Mouse (Mus musculus) midbrain, embryonic 12.5 days (tissue): ENCODE data around the gene Tent4a. TPM values are rescaled to one million over a fixed set of nuclear protein-coding genes. Genes with fewer than 3 reads are reported as not detected.

ENCODE experiments used
- ATAC-seq: fragments of 200-750 bp; cut with Nextera tagmentation; 2 replicates; pipeline ENCODE4 v1.8.0; 2017; ENCODE audit warnings: low read depth, moderate TSS enrichment, moderate library complexity; ENCODE audit not compliant: low FRiP score
- H3K27ac ChIP-seq: fragments of 300-500 bp; sonication (generic); replicated peaks from 2 replicates; pipeline ENCODE4 v1.5.1; 2016; ENCODE audit warnings: mild to moderate bottlenecking
- H3K27me3 ChIP-seq: fragments of 300-500 bp; sonication (generic); 2 replicates; pipeline ENCODE4 v1.6.1; 2016; ENCODE audit warnings: mild to moderate bottlenecking
- H3K36me3 ChIP-seq: fragments of 300-500 bp; sonication (generic); 2 replicates; pipeline ENCODE4 v1.6.1; 2016
- H3K4me1 ChIP-seq: fragments of 300-500 bp; sonication (generic); 2 replicates; pipeline ENCODE4 v1.6.1; 2016
- H3K4me2 ChIP-seq: fragments of 300-500 bp; sonication (generic); replicated peaks from 2 replicates; pipeline ENCODE4 v1.6.1; 2016; ENCODE audit warnings: mild to moderate bottlenecking, moderate library complexity
- H3K4me3 ChIP-seq: fragments of 300-500 bp; sonication (generic); 2 replicates; pipeline ENCODE4 v1.5.1; 2016; ENCODE audit warnings: mild to moderate bottlenecking
- H3K9ac ChIP-seq: fragments of 300-500 bp; sonication (generic); replicated peaks from 2 replicates; pipeline ENCODE4 v1.6.1; 2016; ENCODE audit warnings: mild to moderate bottlenecking, moderate library complexity
- H3K9me3 ChIP-seq: fragments of 300-500 bp; sonication (generic); 2 replicates; pipeline ENCODE4 v1.6.1; 2016; ENCODE audit warnings: mild to moderate bottlenecking
- WGBS: fragments of 180-500 bp; shearing (Covaris S2); methylation state at CpG from one replicate; pipeline ENCODE4 v1.1.7; 2016; 5-methylcytosine and 5-hydroxymethylcytosine counted together
- polyA plus RNA-seq: library from polyadenylated mRNA; unstranded; fragments of >200 nt; fragmentation: Nextera tagmentation; extraction: Ambion mirVana; gene quantifications from 2 replicates; pipeline ENCODE4 v1.2.1, GENCODE M21; 2016

Gene Tent4a
- polyA plus RNA-seq, 1 experiment from 2014 or later: 6.7 TPM

DNA sequence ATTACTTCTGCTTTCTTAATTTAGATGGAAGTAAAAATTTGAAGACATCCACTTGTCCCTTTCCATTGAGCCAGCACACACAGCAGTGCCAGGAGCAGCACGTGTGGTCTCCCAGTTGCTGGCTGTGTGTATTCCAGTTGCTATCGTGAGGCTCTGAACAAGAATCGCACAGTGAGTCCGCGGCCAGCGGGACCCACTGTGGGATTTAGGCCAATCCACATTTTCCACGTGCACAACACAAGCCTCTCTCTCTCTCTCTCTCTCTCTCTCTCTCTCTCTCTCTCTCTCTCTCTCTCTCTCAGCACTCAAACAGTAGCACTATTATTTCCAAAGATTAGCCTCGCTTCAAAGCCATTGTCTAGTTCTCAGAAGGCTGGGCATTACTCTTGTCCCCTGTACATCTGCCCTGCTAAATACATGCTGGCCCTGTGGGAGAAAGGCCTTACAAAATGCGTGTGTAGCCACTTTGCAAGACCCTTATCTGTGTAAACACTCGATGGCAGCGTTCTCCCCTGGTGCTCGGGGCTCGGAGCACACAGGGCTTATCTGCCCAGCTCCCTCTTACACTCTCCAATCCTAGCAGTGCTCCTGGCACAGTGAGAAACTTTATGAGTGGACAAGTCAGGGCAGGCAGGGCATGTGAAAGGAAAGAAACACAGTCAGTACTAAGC is 25.0 kb upstream of the Tent4a start:
- Histone ChIP-seq H3K4me3 (no peak overlapping the region), H3K27ac (peak overlapping the region; percentile 71), H3K27me3 (no peaks in the 10 kb centered on the region), H3K9me3 (no peaks in the 10 kb centered on the region), H3K9ac (no peak overlapping the region), H3K36me3 (no peaks in the 10 kb centered on the region), H3K4me1 (peaks cover 11% of the 10 kb centered on the region), H3K4me2 (peak overlapping the region; percentile 5; the same call in 1 of the 2 replicates)
- WGBS: 31% methylated on average over 13 of the region's 13 CpGs
- ATAC-seq: peak; percentile 80

DNA sequence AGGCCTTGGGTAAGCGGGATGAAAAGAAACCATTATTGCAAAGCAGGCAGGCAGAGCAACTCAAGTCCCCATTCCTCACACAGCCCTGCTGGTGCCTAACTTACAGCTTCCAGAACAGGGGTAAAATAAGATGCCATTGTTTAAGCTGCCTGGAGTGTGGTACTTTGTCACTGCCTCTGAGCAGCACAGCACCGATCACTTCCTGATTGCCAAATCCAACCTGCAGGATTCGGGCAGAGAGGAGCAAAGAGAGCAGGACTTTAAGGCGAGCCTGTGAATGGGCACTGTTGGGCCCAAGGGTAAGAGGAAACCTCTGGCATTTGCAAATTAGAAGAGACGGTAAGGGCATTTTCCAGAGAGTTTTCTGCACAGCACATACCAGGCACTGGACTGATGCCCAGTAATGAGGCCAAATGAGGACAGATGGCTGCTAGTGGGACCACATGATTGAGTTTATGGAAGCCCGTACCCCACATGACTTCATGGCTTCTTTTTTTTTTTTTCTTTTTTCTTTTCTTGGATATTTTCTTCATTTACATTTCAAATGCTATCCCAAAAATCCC is 23.8 kb upstream of the Tent4a start:
- peaks cover 11% of the 10 kb centered on the region for H3K4me1 ChIP-seq
- H3K9me3 ChIP-seq: no peaks in the 10 kb centered on the region
- no peak overlapping the region for H3K4me2 ChIP-seq
- no peaks in the 10 kb centered on the region for H3K27me3 ChIP-seq
- no peak overlapping the region for H3K27ac ChIP-seq
- WGBS: 84% methylated on average over 6 of the region's 6 CpGs
- no peaks in the 10 kb centered on the region for H3K36me3 ChIP-seq
- no peak overlapping the region for H3K9ac ChIP-seq
- ATAC-seq: no peak
- H3K4me3 ChIP-seq: no peak overlapping the region

DNA sequence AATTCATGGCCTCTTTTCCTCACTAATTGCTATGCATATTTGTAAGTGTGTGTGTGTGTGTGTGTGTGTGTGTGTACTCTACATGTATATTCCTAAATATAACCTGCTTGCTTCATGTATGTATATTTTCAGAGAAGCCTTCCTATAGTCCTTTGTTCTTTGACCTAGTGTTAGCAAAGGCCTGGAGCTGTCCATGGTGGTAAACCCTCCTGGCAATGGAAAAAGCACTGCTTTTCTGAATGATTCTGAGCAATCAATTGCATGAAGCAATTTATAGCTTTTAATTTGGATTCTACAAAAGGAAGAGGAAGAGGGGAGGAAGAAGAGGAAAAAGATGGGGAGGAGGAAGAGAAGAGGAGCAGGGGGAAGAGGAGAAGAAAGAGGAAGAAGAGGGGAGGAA is 22.3 kb upstream of the Tent4a start:
- Histone ChIP-seq H3K27ac (no peak overlapping the region), H3K9ac (no peak overlapping the region), H3K36me3 (no peaks in the 10 kb centered on the region), H3K4me3 (no peak overlapping the region), H3K4me1 (peaks cover 11% of the 10 kb centered on the region), H3K4me2 (no peak overlapping the region), H3K27me3 (no peaks in the 10 kb centered on the region), H3K9me3 (no peaks in the 10 kb centered on the region)
- ATAC-seq: no peak

DNA sequence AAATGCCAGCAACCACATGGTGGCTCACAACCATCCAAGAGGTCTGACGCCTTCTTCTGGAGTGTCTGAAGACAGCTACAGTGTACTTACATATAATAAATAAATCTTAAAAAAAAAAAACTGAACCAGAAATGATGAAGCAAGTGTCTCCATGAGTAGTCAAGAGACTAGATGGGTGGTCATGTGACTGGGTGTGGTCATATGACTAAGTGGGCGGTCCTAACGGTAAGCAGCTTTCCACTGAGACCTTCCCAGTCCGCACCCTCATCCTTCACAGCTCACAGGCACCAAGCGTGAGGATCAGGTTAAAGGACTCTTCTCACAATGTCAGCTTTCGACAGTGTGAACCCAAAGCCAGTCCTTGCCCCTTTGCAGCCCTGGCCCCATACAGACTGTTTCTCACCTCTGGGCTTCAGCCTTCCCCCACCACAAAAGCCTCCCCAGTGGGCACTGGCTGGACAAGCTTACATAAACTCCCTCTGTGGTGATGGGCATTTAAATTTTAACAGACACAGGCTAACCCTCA is 21.6 kb upstream of the Tent4a start:
- 86% methylated on average over 6 of the region's 6 CpGs for WGBS
- no peak overlapping the region for H3K9ac ChIP-seq
- ATAC-seq: no peak
- no peaks in the 10 kb centered on the region for H3K36me3 ChIP-seq
- no peak overlapping the region for H3K27ac ChIP-seq
- peaks cover 11% of the 10 kb centered on the region for H3K4me1 ChIP-seq
- no peak overlapping the region for H3K4me3 ChIP-seq
- H3K27me3 ChIP-seq: no peaks in the 10 kb centered on the region
- no peak overlapping the region for H3K4me2 ChIP-seq
- no peaks in the 10 kb centered on the region for H3K9me3 ChIP-seq

DNA sequence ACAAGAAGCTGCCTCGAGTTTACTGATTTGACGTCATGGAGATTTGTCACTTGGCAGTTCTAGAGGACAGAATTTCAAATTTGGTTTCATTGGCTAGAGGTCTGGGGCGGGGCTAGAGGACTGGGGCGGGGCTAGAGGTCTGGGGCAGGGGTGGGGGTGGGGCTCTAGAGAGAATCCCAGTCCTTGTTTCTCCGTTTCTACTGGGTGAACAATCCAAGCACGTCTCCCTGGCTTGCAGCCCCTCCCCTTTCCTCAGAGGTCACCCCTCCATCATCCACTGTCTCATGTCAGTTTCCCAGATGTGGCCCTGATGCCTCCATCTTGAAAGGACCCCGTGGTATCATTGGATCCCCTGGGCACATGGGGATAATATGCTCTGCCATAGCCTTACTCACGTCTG is 20.6 kb upstream of the Tent4a start:
- WGBS: 26% methylated on average over 8 of the region's 8 CpGs
- Histone ChIP-seq H3K9ac (no peak overlapping the region), H3K4me3 (no peak overlapping the region), H3K36me3 (no peaks in the 10 kb centered on the region), H3K9me3 (no peaks in the 10 kb centered on the region), H3K4me2 (no peak overlapping the region), H3K4me1 (peaks cover 10% of the 10 kb centered on the region), H3K27ac (no peak overlapping the region), H3K27me3 (no peaks in the 10 kb centered on the region)
- no peak for ATAC-seq

- H3K36me3 ChIP-seq: no peaks in the 10 kb centered on the region
- no peak overlapping the region for H3K4me2 ChIP-seq
- H3K4me1 ChIP-seq: peaks cover 3% of the 10 kb centered on the region
- no peak for ATAC-seq
- H3K27ac ChIP-seq: no peak overlapping the region
- H3K4me3 ChIP-seq: no peak overlapping the region
- WGBS: 79% methylated on average over 9 of the region's 9 CpGs
- no peak overlapping the region for H3K9ac ChIP-seq
- no peaks in the 10 kb centered on the region for H3K9me3 ChIP-seq
- H3K27me3 ChIP-seq: no peaks in the 10 kb centered on the region
Measured at GRCm38 (mm10) chr13:69554255-69554654, 19.8 kb upstream of the Tent4a start.

DNA sequence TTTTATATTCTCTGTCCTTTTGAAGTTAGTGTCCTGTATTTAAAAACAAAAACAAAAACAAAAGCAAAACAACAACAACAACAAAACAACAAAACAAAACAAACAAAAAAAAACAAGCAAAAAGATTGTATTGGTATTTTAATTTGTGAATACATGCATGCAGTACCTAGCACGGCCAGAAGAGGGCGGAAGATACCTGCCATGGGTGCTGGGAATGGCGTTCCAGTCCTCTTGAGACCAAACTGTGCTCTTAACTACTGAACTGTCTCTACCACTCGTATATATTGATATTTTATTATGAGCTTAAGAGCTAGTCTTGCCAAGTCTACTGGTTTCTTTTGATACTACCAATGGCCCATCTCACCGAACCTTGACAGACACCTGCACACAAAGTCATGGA is 18.6 kb upstream of the Tent4a start:
- Histone ChIP-seq H3K27me3 (no peaks in the 10 kb centered on the region), H3K4me2 (no peak overlapping the region), H3K4me3 (no peak overlapping the region), H3K36me3 (no peaks in the 10 kb centered on the region), H3K9ac (no peak overlapping the region), H3K4me1 (no peaks in the 10 kb centered on the region), H3K27ac (no peak overlapping the region), H3K9me3 (no peaks in the 10 kb centered on the region)
- 24% methylated on average over 5 of the region's 5 CpGs for whole genome bisulfite sequencing
- ATAC-seq: no peak

DNA sequence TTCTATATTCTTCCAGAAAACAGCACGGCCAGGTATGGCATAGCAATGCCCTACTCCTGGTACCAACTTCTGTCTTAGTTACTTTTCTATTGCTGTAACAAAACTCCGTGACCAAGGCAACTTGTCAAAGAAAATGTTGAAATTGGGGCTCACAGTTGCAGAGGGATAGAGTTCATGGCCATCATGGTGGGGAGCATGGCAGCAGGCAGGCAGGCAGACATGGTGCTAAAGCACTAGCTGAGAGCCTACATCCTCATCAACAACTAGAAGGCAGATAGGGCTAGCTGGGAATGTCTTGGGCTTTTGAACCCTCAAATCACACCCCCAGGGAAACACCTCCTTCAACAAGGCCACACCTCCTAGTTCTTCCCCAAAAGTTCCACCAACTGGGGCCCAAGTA is 16.4 kb upstream of the Tent4a start:
- ATAC-seq: no peak
- Histone ChIP-seq H3K4me2 (no peak overlapping the region), H3K9me3 (no peaks in the 10 kb centered on the region), H3K9ac (no peak overlapping the region), H3K36me3 (no peaks in the 10 kb centered on the region), H3K4me3 (no peak overlapping the region), H3K27me3 (no peaks in the 10 kb centered on the region), H3K4me1 (no peaks in the 10 kb centered on the region), H3K27ac (no peak overlapping the region)
- WGBS: 86% methylated on average over 2 of the region's 2 CpGs

- Histone ChIP-seq H3K4me3 (no peak overlapping the region), H3K9me3 (no peaks in the 10 kb centered on the region)
- WGBS: 53% methylated on average over 8 of the region's 8 CpGs
Measured at GRCm38 (mm10) chr13:69549980-69550379, 15.6 kb upstream of the Tent4a start.

DNA sequence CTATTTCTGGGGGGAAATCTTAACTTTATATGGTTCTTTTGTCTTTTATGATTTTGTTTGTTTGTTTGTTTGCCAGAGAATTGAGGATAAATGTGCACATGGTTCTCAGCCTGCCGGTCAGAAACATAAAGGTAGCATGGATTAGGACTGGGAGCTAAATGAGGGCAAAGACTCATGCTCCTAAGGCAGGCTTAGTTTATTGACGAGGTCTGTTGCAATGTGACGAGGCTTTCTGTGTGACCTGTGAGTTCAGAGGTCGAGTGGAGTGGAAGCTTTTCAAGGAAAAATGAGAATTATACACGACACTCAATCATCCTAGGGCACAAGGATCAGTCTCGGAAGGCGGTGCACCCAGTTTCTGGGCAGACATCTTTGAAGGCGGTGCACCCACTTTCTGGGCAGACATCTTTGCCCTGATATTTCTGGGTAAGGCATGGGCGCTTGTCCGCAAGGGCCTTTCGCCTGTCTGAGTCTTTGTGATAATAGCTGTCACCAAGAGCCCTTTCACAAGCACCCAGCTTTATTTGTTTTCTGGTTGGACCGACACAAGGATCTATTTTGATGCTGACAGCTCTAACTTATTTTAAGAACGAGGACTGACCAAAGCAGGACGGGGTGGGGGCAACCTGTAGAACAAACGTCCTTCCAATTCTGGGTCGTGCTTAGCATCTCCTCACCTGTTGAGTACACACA is 13.2 kb upstream of the Tent4a start:
- Histone ChIP-seq H3K9me3 (no peaks in the 10 kb centered on the region), H3K4me3 (no peak overlapping the region), H3K36me3 (no peaks in the 10 kb centered on the region), H3K27me3 (peaks cover 17% of the 10 kb centered on the region), H3K9ac (no peak overlapping the region), H3K4me2 (no peak overlapping the region), H3K4me1 (peaks cover 14% of the 10 kb centered on the region), H3K27ac (no peak overlapping the region)
- ATAC-seq: no peak
- WGBS: 69% methylated on average over 16 of the region's 16 CpGs

More at GRCm38 (mm10) chr13:69549980-69550379, 15.6 kb upstream of the Tent4a start:
- no peak overlapping the region for H3K4me2 ChIP-seq
- H3K27me3 ChIP-seq: no peaks in the 10 kb centered on the region
- no peak overlapping the region for H3K9ac ChIP-seq
- no peaks in the 10 kb centered on the region for H3K36me3 ChIP-seq
- no peak overlapping the region for H3K27ac ChIP-seq
- H3K4me1 ChIP-seq: no peaks in the 10 kb centered on the region
- no peak for ATAC-seq

- 26% methylated on average over 3 of the region's 3 CpGs for WGBS
- Histone ChIP-seq H3K4me3 (no peak overlapping the region), H3K4me1 (peaks cover 20% of the 10 kb centered on the region), H3K9me3 (no peaks in the 10 kb centered on the region), H3K27ac (no peak overlapping the region), H3K36me3 (no peaks in the 10 kb centered on the region), H3K27me3 (peaks cover 22% of the 10 kb centered on the region), H3K9ac (no peak overlapping the region), H3K4me2 (no peak overlapping the region)
- ATAC-seq: peak; percentile 47; the same call in 1 of the 2 replicates
Measured at GRCm38 (mm10) chr13:69545019-69545418, 10.6 kb upstream of the Tent4a start.

DNA sequence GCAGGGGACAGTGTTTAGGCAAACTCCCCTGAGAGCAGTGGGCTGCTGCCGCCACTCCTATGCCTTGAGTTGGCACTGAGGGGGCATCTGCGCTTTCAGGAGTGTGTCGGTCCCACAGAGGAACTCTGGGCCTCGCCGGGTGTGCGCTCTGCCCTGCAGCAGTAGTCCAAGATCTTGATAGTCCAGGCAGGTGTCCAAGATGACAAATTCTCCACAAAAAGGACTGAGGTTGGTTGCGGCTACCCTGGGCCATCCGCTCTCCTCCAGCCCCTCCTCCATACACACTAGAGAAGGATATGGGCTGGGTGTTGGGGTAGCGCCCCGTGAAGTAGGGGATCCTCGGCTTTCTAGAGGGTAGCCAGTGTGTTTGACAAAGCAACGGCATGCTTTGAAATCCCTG is 9.2 kb upstream of the Tent4a start:
- H3K9ac ChIP-seq: no peak overlapping the region; the same call in 1 of the 2 replicates
- ATAC-seq: no peak
- peaks cover 22% of the 10 kb centered on the region for H3K27me3 ChIP-seq
- no peaks in the 10 kb centered on the region for H3K36me3 ChIP-seq
- 59% methylated on average over 12 of the region's 12 CpGs for WGBS
- H3K4me3 ChIP-seq: no peak overlapping the region
- no peaks in the 10 kb centered on the region for H3K9me3 ChIP-seq
- 0 out of 2 replicates have a peak overlapping the region, but pooled peaks have one; percentile 19 for H3K4me2 ChIP-seq
- no peak overlapping the region for H3K27ac ChIP-seq
- H3K4me1 ChIP-seq: peaks cover 31% of the 10 kb centered on the region
